Mouse (Mus musculus) liver, embryonic 16.5 days (tissue): ENCODE data around the gene Ccdc149. TPM values are rescaled to one million over a fixed set of nuclear protein-coding genes. Genes with fewer than 3 reads are reported as not detected.

Experiments used
- ATAC-seq: fragments of 200-750 bp; cut with Nextera tagmentation; 2 replicates; pipeline ENCODE4 v1.8.0; 2017; ENCODE audit warnings: low read depth, mild to moderate bottlenecking, moderate number of reproducible peaks, moderate library complexity
- H3K27ac ChIP-seq: fragments of 300-500 bp; sonication (generic); 2 replicates; pipeline ENCODE4 v1.5.1; 2014; ENCODE audit warnings: mild to moderate bottlenecking, low read length
- H3K27me3 ChIP-seq: fragments of 300-500 bp; sonication (generic); 2 replicates; pipeline ENCODE4 v1.6.1; 2014; ENCODE audit warnings: low read depth, low read length, mixed read lengths; ENCODE audit not compliant: control insufficient read depth, insufficient read depth
- H3K36me3 ChIP-seq: fragments of 300-500 bp; sonication (generic); 2 replicates; pipeline ENCODE4 v1.6.1; 2014; ENCODE audit warnings: mild to moderate bottlenecking; ENCODE audit not compliant: control insufficient read depth, insufficient read depth
- H3K4me1 ChIP-seq: fragments of 300-500 bp; sonication (generic); 2 replicates; pipeline ENCODE4 v1.6.1; 2014; ENCODE audit warnings: low read depth, low read length, mixed read lengths; ENCODE audit not compliant: control insufficient read depth
- H3K4me2 ChIP-seq: fragments of 300-500 bp; sonication (generic); 2 replicates; pipeline ENCODE4 v1.6.1; 2014; ENCODE audit warnings: low read depth, low read length, mixed read lengths
- H3K4me3 ChIP-seq: fragments of 300-500 bp; sonication (generic); 2 replicates; pipeline ENCODE4 v1.5.1; 2014; ENCODE audit warnings: low read depth, mild to moderate bottlenecking, low read length
- H3K9ac ChIP-seq: fragments of 300-500 bp; sonication (generic); 2 replicates; pipeline ENCODE4 v1.6.1; 2014; ENCODE audit warnings: low read depth, low read length
- H3K9me3 ChIP-seq: fragments of 300-500 bp; sonication (generic); replicated peaks from 2 replicates; pipeline ENCODE4 v1.6.1; 2016; ENCODE audit warnings: low read length; ENCODE audit not compliant: control insufficient read depth
- WGBS: fragments of 180-500 bp; shearing (Covaris S2); extraction: QIAGEN DNeasy Blood & Tissue Kit; methylation state at CpG from one replicate; pipeline ENCODE4 v1.1.7; 2014; ENCODE audit not compliant: insufficient replicate concordance; 5-methylcytosine and 5-hydroxymethylcytosine counted together
- polyA plus RNA-seq: library from polyadenylated mRNA; unstranded; fragments of >200 nt; fragmentation: Nextera tagmentation; extraction: Ambion mirVana; gene quantifications from 2 replicates; pipeline ENCODE4 v1.2.1, GENCODE M21; 2015

The Ccdc149 gene
- polyA plus RNA-seq, 1 experiment from 2014 or later = 0.86 TPM

DNA sequence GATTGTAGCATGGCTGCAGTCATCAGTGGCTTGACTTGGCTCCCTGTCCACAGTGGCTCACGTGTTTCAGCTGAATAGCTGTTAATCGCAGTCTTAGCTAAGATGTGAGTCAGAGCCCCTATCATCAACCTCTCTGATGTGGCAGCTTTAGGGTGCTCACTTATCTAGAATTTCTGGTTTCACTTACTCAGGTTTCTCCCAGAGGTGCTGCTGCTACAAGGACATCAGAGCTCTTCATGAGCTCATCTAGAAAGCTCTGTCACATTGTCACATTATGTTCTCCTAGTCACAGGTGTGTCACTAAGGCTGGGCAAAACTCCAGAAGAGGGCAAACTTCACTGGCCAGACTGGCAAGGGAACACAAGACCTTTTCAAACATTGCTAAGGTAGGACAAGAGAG, 132.2 kb downstream of the Ccdc149 start:
- Histone ChIP-seq H3K4me2 (no peak overlapping the region), H3K36me3 (no peaks in the 10 kb centered on the region), H3K27ac (no peak overlapping the region), H3K27me3 (no peaks in the 10 kb centered on the region), H3K4me1 (no peaks in the 10 kb centered on the region), H3K4me3 (no peak overlapping the region), H3K9me3 (no peaks in the 10 kb centered on the region), H3K9ac (no peak overlapping the region)
- WGBS = 61% methylated on average over 2 of the region's 2 CpGs
- ATAC-seq = no peak

DNA sequence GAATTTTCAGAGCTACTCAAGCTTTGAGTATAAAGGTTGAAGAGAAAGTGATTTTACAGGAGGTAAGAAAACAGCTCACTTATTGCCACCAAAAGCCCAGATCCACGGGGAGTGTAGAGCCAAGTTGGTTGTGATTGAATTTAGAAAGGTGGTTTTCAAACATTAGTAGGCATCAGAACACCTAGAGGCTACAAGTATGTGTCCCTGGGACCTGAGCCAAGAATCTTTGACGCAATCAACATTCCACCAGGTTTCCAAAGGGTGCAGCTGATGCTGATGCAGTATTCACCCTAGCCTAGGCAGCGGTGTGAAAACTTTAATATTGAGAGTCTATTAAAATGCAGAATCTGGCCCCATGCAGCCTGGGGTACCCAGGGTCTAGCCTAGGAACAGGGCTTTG, 135.7 kb downstream of the Ccdc149 start:
- Histone ChIP-seq H3K36me3 (no peaks in the 10 kb centered on the region), H3K4me3 (no peak overlapping the region), H3K4me2 (no peak overlapping the region), H3K9ac (no peak overlapping the region), H3K27ac (no peak overlapping the region), H3K27me3 (no peaks in the 10 kb centered on the region), H3K4me1 (no peaks in the 10 kb centered on the region), H3K9me3 (no peaks in the 10 kb centered on the region)
- 45% methylated on average over 3 of the region's 3 CpGs for WGBS
- no peak for ATAC-seq

DNA sequence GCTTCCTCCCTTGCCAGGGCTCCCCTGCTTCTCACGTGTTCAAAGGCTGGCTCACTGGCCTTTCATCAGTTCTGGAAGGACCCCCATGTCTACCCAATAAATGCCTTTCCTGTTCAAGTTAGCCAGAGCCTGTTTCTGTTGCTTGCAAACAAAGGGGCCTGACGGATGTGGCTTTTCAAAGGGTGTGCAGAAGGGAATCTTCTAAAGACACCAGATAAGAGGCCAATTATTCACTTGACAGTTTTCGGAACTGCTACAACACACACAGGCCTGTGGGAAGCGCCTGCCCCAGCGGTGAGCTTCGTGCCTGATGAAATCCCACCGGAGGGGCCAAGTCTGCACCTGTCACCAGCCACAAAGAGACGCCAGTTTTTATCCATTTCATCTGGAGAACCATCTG, 139.2 kb downstream of the Ccdc149 start:
- Histone ChIP-seq H3K27ac (no peak overlapping the region), H3K4me3 (no peak overlapping the region), H3K4me2 (no peak overlapping the region), H3K4me1 (no peaks in the 10 kb centered on the region), H3K36me3 (no peaks in the 10 kb centered on the region), H3K27me3 (no peaks in the 10 kb centered on the region), H3K9me3 (no peaks in the 10 kb centered on the region), H3K9ac (no peak overlapping the region)
- WGBS = 27% methylated on average over 8 of the region's 8 CpGs
- no peak for ATAC-seq

Other genes starting within 250 kb of the Ccdc149 start
- gene Sod3, start 107.7 kb downstream of the Ccdc149 start, polyA plus RNA-seq = 7.3 and 9.2 TPM in 2 replicates
- 0.22 and 0.37 TPM in 2 replicates for gene Lgi2, start 94.9 kb upstream of the Ccdc149 start, polyA plus RNA-seq
- 9.0 and 9.2 TPM in 2 replicates for gene Sepsecs, start 198.2 kb upstream of the Ccdc149 start, polyA plus RNA-seq